Mouse (Mus musculus) B cell, adult 2 months (primary cell): ENCODE measurements around the gene Krt83.

Source experiments
- DNase-seq, 2 experiments: peaks; one replicate each; pipeline ENCODE4 v3.0.0; 2022

The Krt83 gene

GRCm38 (mm10) chr15:101472952-101473528 lies 18.3 kb downstream of the Krt83 start, which contains the start of gene Krt86:
Krt86 (plus strand) TSS chr15:101473478.
- no peak for DNase-seq

- no peak for DNase-seq
Observed at GRCm38 (mm10) chr15:101469093-101469492, 22.2 kb downstream of the Krt83 start.

- DNase-seq: no peak
Observed at GRCm38 (mm10) chr15:101463651-101464050, 27.7 kb downstream of the Krt83 start, which contains the start of gene Krt81. Krt81 (minus strand) TSS chr15:101463751.

GRCm38 (mm10) chr15:101459283-101459682 lies 32.0 kb downstream of the Krt83 start:
- DNase-seq: no peak

GRCm38 (mm10) chr15:101458361-101458930 lies 32.9 kb downstream of the Krt83 start:
- no peak for DNase-seq

GRCm38 (mm10) chr15:101455891-101456290 lies 35.4 kb downstream of the Krt83 start:
- no peak for DNase-seq

- DNase-seq: no peak
Observed at GRCm38 (mm10) chr15:101455292-101455691, 36.0 kb downstream of the Krt83 start.

GRCm38 (mm10) chr15:101454774-101455173 lies 36.5 kb downstream of the Krt83 start:
- DNase-seq: no peak

GRCm38 (mm10) chr15:101453093-101453736 lies 38.1 kb downstream of the Krt83 start:
- peak; percentile 44 to 47 for DNase-seq

GRCm38 (mm10) chr15:101447444-101447843 lies 43.9 kb downstream of the Krt83 start, which contains the start of gene Krt88:
Krt88 (plus strand) TSS chr15:101447744.
- DNase-seq: no peak

GRCm38 (mm10) chr15:101446572-101446971 lies 44.7 kb downstream of the Krt83 start:
- DNase-seq: no peak

- no peak for DNase-seq
Observed at GRCm38 (mm10) chr15:101440837-101441236, 50.5 kb downstream of the Krt83 start.

GRCm38 (mm10) chr15:101438555-101438954 lies 52.8 kb downstream of the Krt83 start, which contains the start of gene Krt87:
Krt87 (minus strand) TSS chr15:101438804.
- no peak for DNase-seq

- DNase-seq: no peak
Observed at GRCm38 (mm10) chr15:101436611-101437010, 54.7 kb downstream of the Krt83 start.
